Mouse (Mus musculus) urinary bladder, postnatal 25 days (tissue): ENCODE measurements around the gene Trpc5os.

Experiments used
- DNase-seq: peaks from one replicate; pipeline ENCODE4 v3.0.0; 2022; ENCODE audit warnings: low spot score

The Trpc5os gene

DNA sequence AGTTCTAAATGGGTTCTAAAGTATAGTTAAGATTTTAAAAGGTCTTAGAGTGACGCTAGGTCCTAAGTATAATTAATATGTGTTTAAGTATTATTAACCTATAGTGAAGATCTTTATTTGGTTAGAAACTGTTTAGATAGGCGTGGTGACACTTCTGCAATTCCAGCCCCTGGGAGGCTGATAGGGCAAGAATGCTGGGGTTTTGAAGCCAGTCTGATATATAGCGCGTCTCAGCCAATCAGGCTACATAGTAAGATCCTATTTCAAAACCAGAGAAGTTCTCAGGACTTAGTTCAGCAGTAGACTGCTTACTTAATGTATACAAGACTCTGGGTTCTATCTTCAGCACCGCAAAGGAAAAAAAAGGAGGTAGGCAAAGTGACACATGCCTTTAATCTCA, at the start of gene Trpc5os:
TSS of gene Trpc5os (plus strand) at position 301 of the 400 bp plus-strand sequence.
- no peak for DNase-seq

DNA sequence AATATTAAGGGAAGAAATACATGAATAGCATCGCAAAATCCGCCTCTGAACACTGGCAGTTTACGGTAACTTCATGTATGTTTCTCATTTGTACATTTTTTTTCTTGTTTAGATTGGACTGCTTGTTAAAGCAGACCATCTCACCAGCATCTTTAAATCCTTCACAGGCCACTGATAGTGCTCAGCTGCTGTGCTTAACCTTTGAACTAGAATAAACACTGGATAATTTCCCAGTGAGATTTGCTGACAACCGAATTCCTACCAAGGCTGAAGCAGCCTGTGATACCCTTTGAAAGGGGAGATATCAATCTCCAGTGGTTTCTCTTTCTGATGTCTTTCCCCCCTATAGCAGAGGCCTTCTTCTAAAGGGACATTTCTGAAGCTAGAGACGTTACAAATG, 48.3 kb upstream of the Trpc5os start:
- DNase-seq: no peak

DNA sequence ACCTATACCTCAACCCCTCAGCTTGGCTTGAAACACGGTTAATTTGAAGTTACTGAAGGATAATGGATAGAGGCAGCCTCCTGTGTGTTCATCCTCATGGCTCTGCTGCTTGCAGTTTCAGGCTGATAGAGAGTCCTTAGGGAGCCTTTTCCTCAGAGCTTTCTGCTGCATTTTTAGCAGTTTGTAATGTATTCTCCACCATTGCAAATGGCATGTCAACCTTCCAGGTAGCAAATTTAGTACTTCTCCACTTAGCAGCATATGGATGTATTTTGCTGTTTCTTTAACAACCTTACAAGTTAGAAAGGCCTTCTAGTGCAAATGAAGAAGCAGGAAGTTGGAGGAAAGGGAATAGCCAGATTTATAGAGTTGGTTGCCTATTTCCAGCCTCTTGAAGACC, 36.1 kb upstream of the Trpc5os start:
- DNase-seq: no peak

DNA sequence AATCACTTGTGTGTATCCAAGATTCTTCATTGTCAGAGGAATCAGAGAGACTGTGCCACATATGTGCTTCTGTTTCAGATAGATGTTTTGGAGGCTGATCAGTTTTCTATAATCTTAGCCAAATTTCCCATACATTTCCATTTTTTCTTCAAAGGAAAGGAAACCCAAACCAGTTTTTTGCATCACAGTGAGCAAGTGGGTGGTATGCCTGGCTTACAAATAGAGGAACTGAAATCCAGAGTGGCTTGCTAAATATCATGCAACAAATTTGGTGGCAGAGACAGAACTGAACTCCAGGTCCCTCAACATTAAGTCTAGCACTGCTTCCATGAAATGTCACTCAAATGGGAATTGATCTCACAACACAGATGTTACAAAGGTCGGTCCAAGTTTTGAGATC, 35.3 kb upstream of the Trpc5os start:
- DNase-seq: no peak

DNA sequence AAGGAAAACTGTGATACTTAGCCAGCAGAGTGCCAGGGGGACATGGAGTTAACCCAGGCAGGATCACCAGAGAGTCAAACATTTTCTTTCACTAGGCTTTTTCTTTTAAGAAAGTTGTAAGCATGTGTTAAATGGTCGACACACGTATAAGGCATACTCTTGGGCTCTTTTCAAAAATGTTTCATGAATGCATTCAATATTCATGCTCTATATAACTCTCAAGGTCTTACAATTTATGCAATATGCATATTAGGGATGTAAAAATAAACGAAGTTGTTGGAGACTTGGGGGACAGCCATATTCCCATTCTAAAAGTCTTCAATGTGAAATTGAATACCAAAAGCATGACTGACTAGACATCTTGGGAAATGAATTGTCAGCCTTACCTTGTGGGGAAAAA, 32.5 kb upstream of the Trpc5os start:
- no peak for DNase-seq

DNA sequence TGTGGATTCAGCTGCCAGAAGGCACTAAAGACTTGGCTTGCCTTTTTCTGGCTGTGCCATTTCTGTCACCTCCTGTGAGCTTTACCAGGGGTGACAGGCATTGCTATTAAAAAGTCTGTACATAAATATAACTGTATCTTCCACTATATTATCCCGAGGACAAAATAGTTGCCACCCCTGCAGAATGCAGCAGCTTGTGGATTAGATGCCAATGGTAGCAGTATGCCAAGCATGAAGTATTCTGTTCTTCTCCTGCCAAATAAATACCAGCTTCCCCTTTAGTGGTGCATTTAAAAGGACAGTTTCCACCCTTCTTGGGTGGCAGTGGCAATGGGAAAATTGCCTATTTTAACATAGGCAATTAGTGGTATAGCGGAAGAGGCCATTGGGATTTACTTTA, 8.0 kb downstream of the Trpc5os start:
- no peak for DNase-seq

DNA sequence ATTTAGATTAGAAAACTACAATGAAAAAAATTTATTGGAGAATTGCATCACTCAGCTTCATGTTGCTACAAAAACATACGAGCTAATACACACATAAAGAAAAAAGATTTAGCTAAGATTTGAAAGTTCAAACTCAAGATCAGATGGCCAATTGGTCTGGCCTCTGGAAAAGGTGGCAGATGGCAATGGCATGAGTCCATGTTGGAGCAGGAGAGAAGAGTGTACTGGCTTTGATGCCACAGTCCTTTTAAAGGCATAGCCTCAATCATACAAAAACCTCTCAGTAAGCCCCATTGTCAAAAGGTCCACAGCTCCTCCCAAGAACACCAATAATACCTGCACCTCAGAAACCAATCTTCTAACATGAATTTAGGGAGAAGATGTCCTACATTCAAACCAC, 35.0 kb downstream of the Trpc5os start:
- no peak for DNase-seq

DNA sequence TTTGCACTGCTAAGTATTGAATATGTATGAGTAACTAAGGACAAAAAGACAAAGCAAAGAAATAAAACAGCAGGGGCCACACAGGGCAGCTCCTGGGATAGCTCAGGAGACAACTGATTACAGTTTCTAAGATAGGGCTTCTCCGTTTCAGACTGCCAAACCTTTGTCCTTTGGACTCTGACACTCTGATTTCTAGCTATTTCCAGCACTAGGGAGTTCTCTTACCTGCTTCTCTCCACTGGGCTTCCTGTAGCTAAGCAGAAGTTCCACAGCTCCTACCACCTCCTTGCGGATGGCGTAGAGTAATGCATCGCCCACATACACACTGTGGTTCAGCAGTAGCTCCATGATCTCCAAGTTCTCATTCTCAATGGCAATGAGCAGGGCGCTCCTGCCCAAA, 66.9 kb downstream of the Trpc5os start:
- no peak for DNase-seq

DNA sequence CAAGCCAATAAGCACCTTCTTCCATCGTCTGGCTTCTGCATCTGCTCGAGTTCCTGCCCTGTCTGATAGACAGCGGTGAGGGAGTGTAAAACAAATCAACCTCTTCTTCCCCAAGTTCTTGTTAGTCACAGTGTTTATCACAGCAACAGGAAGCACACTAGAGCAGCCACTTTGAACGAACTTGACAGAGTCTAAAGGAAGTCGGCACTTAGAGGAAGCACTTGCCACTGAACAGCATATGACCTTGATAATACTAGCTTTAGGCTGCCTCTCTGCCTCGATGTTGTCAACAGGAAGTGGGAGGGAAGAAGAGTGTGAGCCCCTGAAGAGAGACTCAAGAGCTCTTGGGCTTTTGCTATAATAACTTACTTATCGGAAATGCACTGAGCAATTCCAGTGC, 69.7 kb downstream of the Trpc5os start:
- DNase-seq: no peak
